Mouse (Mus musculus): Measurements from ENCODE around the gene Tnfaip2. TPM values are rescaled to one million over a fixed set of nuclear protein-coding genes. Genes with fewer than 3 reads are reported as not detected.

The Tnfaip2 gene
- polyA plus RNA-seq, 1 experiment from 2014 or later, result 46.7 TPM

GRCm38 (mm10) chr12:111478924-111479323 is 36.7 kb downstream of the Tnfaip2 start:
- Histone ChIP-seq H3K4me3 (replicated peaks; ENCODE audit: low read depth, low read length) (no peak overlapping the region), H3K27me3 (ENCODE audit: insufficient read depth, low read length) (no peaks in the 10 kb centered on the region), H3K9ac (ENCODE audit: low read depth, low read length) (no peak overlapping the region), H3K4me2 (ENCODE audit: low read length) (no peak overlapping the region), H3K36me3 (ENCODE audit: insufficient read depth, low read length) (no peaks in the 10 kb centered on the region), H3K9me3 (replicated peaks; ENCODE audit: low read length) (no peaks in the 10 kb centered on the region), H3K27ac (no peak overlapping the region), H3K4me1 (replicated peaks; ENCODE audit: insufficient read depth, low read length) (peaks cover 9% of the 10 kb centered on the region; the same call in 1 of the 2 replicates)
- DNase-seq (ENCODE audit: low spot score) (no peak), ATAC-seq (replicated peaks; ENCODE audit: low FRiP score, low read depth) (no peak)
- no peak for TF ChIP-seq CTCF (IDR thresholded peaks at IDR 0.05; ENCODE audit: low read depth)
- WGBS, result 39% methylated on average over 5 of the region's 5 CpGs

GRCm38 (mm10) chr12:111479917-111480316 is 37.6 kb downstream of the Tnfaip2 start:
- 78% methylated on average over 2 of the region's 2 CpGs for WGBS
- ATAC-seq (replicated peaks; ENCODE audit: low FRiP score, low read depth) (no peak), DNase-seq (ENCODE audit: low spot score) (no peak)
- H3K4me2 ChIP-seq (ENCODE audit: low read length), result no peak overlapping the region
- H3K27ac ChIP-seq, result no peak overlapping the region
- no peak overlapping the region for H3K9ac ChIP-seq (ENCODE audit: low read depth, low read length)
- H3K4me1 ChIP-seq (replicated peaks; ENCODE audit: insufficient read depth, low read length), result 0 out of 2 replicates have a peak, but pooled peaks cover 5% of the 10 kb centered on the region
- H3K4me3 ChIP-seq (replicated peaks; ENCODE audit: low read depth, low read length), result no peak overlapping the region
- H3K27me3 ChIP-seq (ENCODE audit: insufficient read depth, low read length), result no peaks in the 10 kb centered on the region
- no peaks in the 10 kb centered on the region for H3K9me3 ChIP-seq (replicated peaks; ENCODE audit: low read length)
- H3K36me3 ChIP-seq (ENCODE audit: insufficient read depth, low read length), result no peaks in the 10 kb centered on the region
- TF ChIP-seq CTCF (IDR thresholded peaks at IDR 0.05; ENCODE audit: low read depth), result peak; percentile 84

- Histone ChIP-seq H3K36me3 (ENCODE audit: insufficient read depth, low read length) (no peaks in the 10 kb centered on the region), H3K9me3 (replicated peaks; ENCODE audit: low read length) (no peaks in the 10 kb centered on the region), H3K4me1 (replicated peaks; ENCODE audit: insufficient read depth, low read length) (peaks cover 23% of the 10 kb centered on the region), H3K9ac (ENCODE audit: low read depth, low read length) (peak overlapping the region; percentile 74), H3K4me3 (replicated peaks; ENCODE audit: low read depth, low read length) (peak overlapping the region; percentile 54), H3K4me2 (ENCODE audit: low read length) (peak overlapping the region; percentile 88), H3K27me3 (ENCODE audit: insufficient read depth, low read length) (no peaks in the 10 kb centered on the region), H3K27ac (peak overlapping the region; percentile 88)
- DNase-seq (ENCODE audit: low spot score) (no peak), ATAC-seq (replicated peaks; ENCODE audit: low FRiP score, low read depth) (peak; percentile 23; the same call in 1 of the 2 replicates)
- no peak for TF ChIP-seq CTCF (IDR thresholded peaks at IDR 0.05; ENCODE audit: low read depth)
- 1% methylated on average over 63 of the region's 63 CpGs for WGBS
Measured at GRCm38 (mm10) chr12:111485046-111485651, 42.9 kb downstream of the Tnfaip2 start.

GRCm38 (mm10) chr12:111485652-111486306 is 43.5 kb downstream of the Tnfaip2 start, which contains the start of gene Gm266:
Gm266 (minus strand) TSS chr12:111485823.
- Histone ChIP-seq H3K9me3 (replicated peaks; ENCODE audit: low read length) (no peaks in the 10 kb centered on the region), H3K4me1 (replicated peaks; ENCODE audit: insufficient read depth, low read length) (peaks cover 23% of the 10 kb centered on the region), H3K27ac (peak within 1 kb of the TSS; percentile 88), H3K4me2 (ENCODE audit: low read length) (peak within 1 kb of the TSS; percentile 88), H3K4me3 (replicated peaks; ENCODE audit: low read depth, low read length) (peak within 1 kb of the TSS; percentile 54), H3K36me3 (ENCODE audit: insufficient read depth, low read length) (no peaks in the 10 kb centered on the region), H3K27me3 (ENCODE audit: insufficient read depth, low read length) (no peaks in the 10 kb centered on the region), H3K9ac (ENCODE audit: low read depth, low read length) (peak within 1 kb of the TSS; percentile 74)
- no peak for TF ChIP-seq CTCF (IDR thresholded peaks at IDR 0.05; ENCODE audit: low read depth)
- DNase-seq (ENCODE audit: low spot score), result peak; percentile 92
- ATAC-seq (replicated peaks; ENCODE audit: low FRiP score, low read depth), result peak; percentile 89
- WGBS, result under 1% methylated on average over 46 of the region's 58 CpGs

- Histone ChIP-seq H3K27me3 (ENCODE audit: insufficient read depth, low read length) (no peaks in the 10 kb centered on the region), H3K36me3 (ENCODE audit: insufficient read depth, low read length) (no peaks in the 10 kb centered on the region), H3K9me3 (replicated peaks; ENCODE audit: low read length) (no peaks in the 10 kb centered on the region), H3K4me3 (replicated peaks; ENCODE audit: low read depth, low read length) (peak overlapping the region; percentile 54), H3K9ac (ENCODE audit: low read depth, low read length) (peak overlapping the region; percentile 74), H3K4me2 (ENCODE audit: low read length) (peak overlapping the region; percentile 88), H3K4me1 (replicated peaks; ENCODE audit: insufficient read depth, low read length) (peaks cover 23% of the 10 kb centered on the region), H3K27ac (peak overlapping the region; percentile 88)
- ATAC-seq (replicated peaks; ENCODE audit: low FRiP score, low read depth), result no peak
- 7% methylated on average over 12 of the region's 12 CpGs for WGBS
- peak; percentile 71 for DNase-seq (ENCODE audit: low spot score)
- TF ChIP-seq CTCF (IDR thresholded peaks at IDR 0.05; ENCODE audit: low read depth), result no peak
Measured at GRCm38 (mm10) chr12:111486455-111486854, 44.2 kb downstream of the Tnfaip2 start.

GRCm38 (mm10) chr12:111489261-111489865 is 47.1 kb downstream of the Tnfaip2 start:
- Histone ChIP-seq H3K27me3 (ENCODE audit: insufficient read depth, low read length) (no peaks in the 10 kb centered on the region), H3K4me2 (ENCODE audit: low read length) (no peak overlapping the region)

More at GRCm38 (mm10) chr12:111489261-111489865, 47.1 kb downstream of the Tnfaip2 start:
- Histone ChIP-seq H3K27ac (peak overlapping the region; percentile 71), H3K9me3 (replicated peaks; ENCODE audit: low read length) (no peaks in the 10 kb centered on the region), H3K4me1 (replicated peaks; ENCODE audit: insufficient read depth, low read length) (peaks cover 23% of the 10 kb centered on the region), H3K9ac (ENCODE audit: low read depth, low read length) (no peak overlapping the region), H3K36me3 (ENCODE audit: insufficient read depth, low read length) (no peaks in the 10 kb centered on the region), H3K4me3 (replicated peaks; ENCODE audit: low read depth, low read length) (no peak overlapping the region)
- DNase-seq (ENCODE audit: low spot score), result no peak
- WGBS, result 46% methylated on average over 11 of the region's 11 CpGs
- ATAC-seq (replicated peaks; ENCODE audit: low FRiP score, low read depth), result 0 out of 2 replicates have a peak, but pooled peaks have one; percentile 3
- no peak for TF ChIP-seq CTCF (IDR thresholded peaks at IDR 0.05; ENCODE audit: low read depth)
